Mouse (Mus musculus): ENCODE data around the gene Arhgdia.

Gene Arhgdia

DNA sequence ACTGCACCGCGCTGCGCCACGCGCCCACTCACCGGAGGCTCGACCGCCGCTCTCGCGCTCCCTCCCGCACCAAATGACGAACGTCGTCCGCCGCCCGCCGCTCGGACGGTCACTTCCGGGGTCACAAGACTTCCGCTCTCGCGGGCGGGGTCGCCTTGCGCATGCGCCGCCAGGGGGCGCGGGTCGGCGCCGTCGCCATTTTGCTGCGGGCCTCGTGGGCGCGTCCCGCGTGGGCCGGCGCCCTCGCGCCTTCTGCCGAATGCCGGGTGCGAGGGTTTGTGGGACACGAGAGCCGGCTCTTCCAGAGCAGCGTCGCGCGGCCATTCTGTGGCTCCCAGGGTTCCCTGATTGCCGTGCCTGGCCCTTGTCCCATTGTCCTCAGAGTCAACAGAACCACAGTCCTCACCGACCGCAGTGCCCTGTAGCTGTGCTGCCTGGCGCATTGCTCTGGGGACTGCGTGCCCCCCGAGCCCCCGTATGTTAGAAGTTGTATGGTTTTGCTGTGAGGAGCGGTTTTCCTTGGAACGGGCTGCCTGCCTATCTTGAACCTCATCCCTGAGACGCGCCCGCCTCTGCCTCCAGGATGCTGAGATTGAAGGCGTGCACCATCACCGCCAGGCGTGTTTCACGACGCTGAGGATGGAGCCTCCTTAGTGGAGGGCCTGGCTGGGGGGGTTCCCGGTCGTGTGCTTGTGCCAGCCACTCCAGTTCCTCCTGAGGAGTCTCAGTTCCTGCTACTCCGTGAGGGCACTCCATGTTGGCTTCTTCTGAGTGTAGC lies at the start of gene Arhgdia:
TSS of gene Arhgdia (minus strand) at position 135 of the 778 bp plus-strand sequence.
- DNase-seq (ENCODE audit: low read depth, low spot score): peak; percentile 90

DNA sequence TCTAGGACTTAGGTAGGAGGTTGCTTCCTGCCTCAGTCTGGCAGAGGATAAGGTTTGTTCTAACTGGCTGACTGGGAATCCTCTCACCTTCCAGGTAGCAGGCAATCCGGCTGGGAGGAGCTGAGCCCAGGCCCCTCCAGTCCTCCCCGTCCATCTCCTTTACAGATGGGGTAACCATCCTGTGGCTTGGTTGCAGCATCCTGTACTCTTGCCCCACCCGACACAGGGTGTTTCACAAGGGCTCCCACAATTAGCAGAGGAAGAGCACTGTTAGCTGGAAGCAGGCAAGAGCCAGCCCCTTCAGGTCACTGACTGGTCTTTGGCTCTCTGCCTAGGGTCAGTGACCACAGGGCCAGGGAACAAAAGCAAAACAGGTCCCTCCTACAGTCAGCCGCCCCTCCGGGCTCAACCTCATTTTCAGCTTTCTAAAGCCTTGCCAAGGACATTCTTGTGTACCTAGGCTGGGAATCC lies 49.0 kb upstream of the Arhgdia start:
- DNase-seq (ENCODE audit: low read depth, low spot score): no peak

DNA sequence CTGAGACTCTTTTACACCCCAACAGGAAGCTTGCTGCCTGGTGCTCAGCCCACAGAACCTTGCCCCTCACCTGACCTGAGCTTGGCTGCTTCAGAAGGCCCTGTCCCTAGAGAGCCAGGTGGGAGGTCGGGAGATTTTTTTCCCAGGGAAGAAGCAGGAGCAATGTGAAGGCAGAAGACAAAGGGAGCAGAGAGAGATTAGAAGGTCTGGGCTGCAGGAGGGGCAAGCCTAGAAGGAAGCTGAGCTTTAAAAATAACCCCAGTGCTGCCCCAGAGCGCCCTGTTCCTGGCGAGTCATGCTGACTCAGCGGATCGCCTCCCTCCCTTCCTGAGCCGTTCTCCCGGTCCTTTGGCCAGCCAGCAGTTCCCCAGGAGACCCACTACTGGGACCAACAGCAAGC lies 48.5 kb upstream of the Arhgdia start:
- peak; percentile 59 for DNase-seq (ENCODE audit: low read depth, low spot score)

DNA sequence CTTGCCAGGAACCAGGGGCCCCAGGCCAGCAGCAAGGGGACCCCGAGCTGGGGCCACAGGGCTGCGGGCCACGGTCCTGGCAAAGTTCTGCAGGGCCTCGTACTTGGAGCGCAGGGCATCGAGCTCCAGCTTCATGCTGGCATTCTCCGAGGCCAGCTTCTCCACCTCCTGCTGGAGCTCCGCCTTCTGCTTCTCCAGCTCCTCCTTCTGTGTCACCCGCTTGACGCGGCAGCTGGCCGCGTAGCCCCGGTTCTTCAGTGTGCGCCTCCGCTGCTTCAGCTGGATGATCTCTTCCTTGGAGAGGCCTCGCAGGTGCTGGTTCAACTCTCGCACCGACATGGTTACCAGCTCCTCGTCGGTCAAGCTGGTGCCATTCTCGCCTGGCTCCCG lies 47.9 kb upstream of the Arhgdia start:
- peak; percentile 67 for DNase-seq (ENCODE audit: low read depth, low spot score)

DNA sequence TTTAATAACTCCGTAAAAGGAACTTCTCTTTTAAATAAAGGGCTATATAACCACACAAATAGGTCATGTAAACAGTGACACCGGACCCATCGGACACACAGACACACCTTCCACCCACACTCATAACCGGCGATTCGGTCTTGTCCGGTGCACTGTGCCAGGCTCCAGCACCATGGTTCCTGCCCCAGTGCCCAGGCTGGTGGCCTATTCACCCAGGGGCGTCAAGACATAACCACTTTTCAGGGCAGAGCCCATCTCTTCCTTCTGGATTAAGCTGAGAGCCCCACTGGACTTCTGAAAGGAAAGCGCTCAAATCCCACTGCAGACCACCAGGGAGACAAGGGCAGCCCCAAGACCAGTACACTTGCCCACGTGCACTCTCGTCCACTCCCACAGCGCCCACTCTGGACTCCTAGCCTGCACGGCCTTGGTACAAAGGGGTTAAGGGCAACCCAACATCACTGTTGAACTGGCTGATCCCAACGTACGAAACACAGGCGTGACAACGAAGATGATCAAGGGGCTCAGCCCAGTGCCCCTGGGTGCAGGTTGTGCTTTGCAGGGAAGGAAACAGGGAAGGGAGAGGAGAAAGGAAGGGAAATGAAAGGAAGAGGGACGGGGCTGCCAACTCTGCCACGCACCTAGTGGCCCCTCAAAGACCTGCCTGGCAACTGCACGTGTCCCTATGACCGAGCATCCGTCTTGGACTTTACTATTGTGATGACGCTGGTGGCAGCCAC lies 47.3 kb upstream of the Arhgdia start:
- DNase-seq (ENCODE audit: low read depth, low spot score): no peak

DNA sequence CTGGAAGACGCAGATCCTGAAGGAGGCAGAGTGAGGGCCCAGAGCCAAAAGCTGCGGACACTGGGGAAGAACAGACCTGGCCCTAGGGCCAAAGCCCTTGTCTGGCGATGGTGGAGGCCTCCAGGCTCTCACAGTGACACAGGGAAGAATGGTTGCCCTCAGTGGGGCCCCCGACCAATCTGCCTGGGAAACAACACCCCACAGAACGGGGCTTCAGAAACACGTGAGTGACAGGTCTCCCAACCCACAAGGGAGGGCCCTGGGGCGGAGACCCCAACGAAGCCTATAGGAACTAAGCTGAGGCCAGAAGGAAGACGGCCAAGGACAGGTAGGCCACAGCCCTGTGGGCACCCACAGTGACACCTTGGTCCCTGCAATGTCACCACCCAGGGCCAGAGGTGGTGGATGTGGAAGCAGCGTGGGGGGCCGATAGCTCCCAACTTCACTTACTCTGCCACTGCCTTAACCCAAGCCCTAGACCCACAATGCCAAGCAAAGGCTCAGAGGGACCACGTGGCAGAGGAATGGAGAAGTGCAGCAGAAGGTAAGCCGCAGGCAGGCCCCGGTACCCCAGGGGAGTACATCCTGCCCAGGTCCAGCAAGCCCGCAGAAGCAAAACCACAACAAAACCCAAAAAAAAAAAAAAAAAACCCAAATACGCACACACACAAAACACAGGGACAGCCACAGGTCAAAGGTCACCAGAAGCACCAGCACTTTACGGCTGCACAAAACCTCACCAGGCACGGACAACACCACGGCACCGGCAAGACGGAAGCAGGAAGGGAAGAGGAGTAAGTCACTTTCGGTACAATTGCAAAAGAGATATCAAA lies 46.3 kb upstream of the Arhgdia start:
- peak; percentile 37 for DNase-seq (ENCODE audit: low read depth, low spot score)

DNA sequence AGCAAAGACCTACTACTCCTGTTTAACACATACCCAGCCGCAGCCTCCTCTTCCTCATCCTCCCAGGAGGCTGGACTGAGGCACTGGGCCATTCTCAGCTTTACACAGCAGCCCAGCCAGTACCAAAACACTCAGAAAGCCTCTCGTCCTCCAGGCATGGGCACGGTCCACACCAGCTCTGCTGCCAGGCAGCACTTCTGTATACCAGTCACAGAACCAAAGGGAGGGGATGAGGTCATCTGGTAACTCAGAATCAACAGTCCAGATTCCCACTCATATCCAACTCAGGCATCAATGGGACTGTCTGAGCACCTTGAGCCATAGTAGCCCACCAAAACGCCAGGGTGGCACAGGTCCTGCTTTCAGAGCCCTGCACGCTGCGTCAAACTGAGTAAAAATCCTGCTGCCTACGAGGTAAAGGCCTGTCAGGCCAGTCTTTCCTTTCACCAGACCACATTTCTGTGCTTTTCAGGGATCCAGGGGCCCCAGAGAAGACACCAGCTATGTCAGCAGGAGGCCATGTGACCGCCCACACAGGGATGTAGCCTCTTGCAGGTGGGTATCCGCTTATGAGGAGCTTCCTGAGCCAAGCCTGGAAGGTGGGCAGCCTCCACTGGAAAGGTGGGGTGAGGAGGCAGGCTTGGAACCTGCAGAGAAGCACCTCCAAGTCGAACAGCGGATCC lies 45.5 kb upstream of the Arhgdia start:
- DNase-seq (ENCODE audit: low read depth, low spot score): no peak

DNA sequence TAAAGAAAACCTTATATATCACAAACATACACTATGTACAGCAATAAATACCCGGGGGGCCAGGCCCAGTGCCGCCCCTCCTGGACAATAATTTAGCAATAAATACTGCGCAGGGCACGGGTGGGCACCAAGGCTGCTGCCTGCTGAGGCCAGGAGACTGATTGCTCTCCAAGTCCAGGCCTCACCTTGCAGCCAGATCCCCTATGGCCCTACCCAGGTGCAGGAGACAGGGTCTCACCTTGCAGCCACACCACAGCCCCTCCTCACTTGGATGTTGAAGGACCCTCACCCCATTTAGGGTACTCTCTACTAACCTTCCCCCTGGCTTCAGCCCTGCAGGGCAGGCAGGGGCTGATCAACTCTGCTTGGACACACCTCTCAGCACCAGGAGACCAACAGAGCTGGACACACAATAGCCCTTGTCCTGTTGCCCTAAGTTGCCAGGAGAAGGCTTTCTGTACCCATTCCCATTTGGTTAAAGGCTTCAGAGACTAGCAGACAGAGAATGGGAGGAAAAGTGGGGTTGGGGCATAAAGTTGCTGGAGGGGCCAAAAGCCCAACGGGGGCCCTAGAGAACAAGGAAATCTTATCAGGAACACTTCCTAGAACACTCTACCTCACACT lies 43.8 kb upstream of the Arhgdia start, which contains the start of gene Sirt7:
TSS of gene Sirt7 (minus strand) at position 89 of the 624 bp plus-strand sequence.
- DNase-seq (ENCODE audit: low read depth, low spot score): no peak

DNA sequence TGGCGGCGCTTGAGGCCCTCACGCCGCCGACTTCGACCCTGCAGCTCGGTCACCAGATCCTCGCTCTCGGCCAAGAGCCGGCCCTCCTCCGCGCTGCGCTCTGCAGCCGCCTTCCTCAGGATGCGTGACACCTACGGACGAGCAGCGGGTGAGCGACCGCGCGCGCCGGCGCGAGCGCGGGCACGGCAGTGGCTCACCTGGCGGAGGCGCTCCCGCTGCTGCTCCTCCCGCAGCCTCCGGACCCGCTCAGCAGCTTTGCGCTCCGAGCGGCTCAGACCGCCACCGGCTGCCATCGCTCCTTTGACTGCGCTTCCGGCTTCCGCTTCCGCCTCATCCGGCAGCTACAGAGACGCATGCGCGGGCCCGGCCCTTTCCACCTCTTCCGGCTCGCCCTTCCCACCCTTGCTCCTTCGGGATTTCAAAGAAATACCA lies 43.3 kb upstream of the Arhgdia start:
- DNase-seq (ENCODE audit: low read depth, low spot score): peak; percentile 94

DNA sequence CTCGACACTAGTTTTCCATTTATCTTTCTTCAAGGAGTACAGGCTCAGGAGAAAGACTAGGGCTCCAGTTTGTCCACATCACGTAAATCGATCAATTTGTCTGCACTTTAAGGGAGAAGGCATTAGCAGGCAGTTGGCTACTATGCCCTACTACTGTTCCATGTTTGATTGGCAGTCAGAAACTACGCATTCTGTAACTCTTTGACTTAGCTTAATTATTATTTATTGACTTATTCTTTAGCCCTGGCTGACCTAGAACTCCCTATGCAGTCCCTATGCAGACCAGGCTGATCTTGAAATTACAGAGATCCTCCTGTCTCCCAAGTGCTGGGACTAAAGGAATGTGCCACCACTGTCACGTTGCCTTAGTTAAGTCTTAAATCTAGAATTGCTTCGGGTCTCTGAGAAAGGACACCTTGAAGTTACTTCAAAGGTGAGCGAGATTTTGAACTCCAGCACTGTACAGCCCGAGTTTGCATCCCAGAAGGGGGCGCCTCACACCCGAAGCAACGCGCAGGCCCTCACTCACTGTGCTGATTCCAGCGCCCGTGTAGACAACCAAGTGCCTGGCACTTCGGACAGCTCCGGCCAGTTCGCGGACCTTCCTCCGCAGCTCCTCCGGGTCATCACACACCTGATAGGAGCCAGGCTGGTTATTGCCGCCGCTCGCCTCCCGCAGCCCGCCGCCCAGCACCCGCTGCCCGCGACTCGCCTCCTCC lies 42.7 kb upstream of the Arhgdia start:
- DNase-seq (ENCODE audit: low read depth, low spot score): peak; percentile 85

DNA sequence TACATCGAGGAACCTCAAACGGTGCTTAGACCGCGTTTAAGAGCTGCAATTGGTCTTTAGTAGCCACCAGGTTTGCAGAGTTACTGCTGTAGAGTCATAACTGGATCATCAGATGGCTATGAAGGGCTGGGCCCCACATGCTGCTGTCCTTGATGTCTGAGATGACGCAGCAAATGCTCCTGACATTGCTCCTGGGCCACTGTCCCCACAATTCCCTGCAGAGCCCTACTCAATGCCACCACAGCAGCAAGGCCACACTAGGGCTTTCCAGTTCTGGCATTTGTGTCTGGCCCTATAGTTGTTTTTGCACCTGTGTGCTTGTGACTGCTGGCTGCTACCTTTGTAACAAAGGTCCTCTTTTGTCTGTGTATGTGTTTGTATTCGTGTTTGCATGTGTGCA lies 41.4 kb upstream of the Arhgdia start:
- no peak for DNase-seq (ENCODE audit: low read depth, low spot score)

DNA sequence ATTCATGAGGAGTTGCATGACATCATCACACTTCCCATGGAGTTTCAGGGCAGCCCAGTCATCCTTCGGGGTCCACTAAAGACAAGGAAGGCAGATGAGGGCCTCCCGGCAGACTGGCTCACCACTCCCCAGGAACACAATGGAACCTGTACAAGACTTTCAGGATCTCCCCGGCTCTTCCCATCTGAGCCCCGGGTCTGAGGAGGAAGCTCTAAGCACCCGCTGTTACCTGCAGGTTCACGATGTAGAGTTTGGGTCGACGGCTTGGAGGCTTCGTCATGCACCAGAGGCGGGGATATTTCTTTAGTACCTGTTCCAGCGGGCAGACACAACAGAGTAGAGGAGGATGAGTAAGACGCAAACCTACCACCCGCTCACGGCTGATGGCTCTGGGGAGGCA lies 38.8 kb upstream of the Arhgdia start:
- no peak for DNase-seq (ENCODE audit: low read depth, low spot score)

DNA sequence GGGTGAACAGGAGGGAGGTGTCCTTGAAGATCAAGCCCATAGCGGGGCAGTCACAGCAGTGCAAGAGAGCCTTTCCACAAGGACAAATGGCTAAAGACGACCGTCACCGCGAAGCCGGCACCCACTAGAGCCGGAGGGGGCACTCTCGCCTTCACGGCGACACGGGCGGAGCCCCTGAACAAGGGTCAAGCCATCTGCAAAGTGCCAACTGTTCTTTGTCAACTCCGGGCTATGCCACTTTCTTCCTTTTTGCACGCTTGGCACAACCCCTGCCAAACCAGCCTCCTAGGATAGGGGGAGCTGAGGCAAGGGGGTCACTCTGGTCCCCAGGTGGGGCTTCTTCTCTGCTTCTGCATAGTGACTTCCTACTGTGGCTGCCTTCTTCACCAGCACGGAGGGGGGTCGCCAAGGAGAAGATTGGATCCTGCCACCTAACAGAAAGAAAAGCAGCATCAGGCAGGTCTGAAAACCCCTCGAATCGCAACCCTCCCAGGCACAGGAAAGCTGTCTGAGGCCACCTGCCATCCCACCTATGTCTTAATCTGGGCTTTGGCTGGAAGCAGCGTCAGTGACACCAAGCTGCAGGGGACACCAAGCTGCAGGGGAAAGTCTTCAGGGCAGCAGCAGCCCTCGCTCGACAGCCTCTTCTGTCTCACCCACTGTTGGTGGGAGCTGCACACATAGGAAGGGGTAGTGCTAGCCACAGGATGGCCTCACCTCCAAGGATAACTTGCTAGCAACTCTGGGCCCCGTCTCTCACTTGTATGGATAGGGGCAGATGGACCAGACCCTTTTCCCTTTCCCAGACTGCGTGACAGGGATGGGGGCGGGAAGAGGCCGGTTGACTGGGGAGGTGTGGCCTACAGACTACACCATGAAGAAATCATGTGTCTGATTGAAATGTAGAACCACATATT lies 37.5 kb upstream of the Arhgdia start:
- DNase-seq (ENCODE audit: low read depth, low spot score): no peak

DNA sequence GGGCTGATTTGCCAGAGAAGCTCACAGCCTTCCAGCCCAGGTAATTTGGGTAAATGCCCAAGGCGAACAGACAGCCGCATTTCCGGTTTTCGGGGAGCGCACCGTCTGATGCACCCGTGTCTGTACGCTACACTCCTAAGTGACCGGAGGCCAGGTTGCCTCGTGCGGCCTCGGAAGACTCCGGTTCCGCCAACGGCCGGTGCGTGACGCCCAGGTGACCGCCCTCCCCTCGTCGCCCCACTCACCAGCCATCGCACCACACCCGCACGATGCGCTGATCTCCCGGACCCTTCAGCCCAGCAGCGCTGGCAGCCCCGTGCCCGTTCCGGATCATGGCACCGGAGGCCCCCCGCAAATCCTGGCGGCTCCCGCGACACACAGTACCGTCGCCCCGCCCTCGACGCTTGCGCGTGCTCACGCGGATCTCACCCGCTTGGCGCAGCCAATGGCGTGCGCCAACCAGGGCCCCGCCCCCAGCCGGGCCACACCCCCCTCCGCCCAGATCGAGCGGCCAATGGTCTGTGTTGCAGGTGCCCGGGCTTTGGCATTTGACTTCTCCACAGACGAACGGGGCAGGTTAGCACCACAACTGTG lies 36.2 kb upstream of the Arhgdia start, which contains the start of gene Pcyt2:
TSS of gene Pcyt2 (minus strand) at position 418 of the 594 bp plus-strand sequence.
- peak; percentile 98 for DNase-seq (ENCODE audit: low read depth, low spot score)

DNA sequence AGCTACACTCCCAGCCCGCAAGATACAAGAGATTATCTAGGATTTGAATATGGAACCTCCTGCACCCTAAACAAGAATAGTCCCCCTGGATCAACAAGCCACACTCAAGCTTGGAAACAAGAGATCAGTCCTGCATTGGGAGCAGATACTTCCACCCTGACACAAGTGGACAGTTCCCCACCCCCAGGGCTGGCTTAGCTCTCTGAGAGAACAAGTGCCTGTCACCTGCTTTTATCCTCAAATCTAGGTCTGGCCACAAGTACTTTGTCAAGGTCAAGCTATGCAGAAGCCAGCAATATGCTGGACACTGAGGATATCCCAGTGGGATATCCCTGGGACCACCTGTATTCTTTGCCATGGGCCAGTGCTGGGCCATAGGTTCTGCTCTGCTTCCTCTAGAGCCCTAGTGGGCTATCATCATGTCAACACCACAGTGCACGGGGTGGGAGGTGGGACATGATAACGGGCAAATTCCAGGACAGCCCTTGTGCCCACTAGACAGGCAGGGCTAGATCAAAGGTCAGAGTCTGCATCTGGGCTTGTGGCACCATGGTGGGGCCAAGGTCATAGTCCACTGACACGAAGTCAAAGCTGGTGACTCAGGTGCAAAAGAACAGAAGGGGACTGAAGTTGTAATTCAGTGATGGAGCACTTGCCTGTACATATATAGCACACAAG lies 35.3 kb upstream of the Arhgdia start:
- DNase-seq (ENCODE audit: low read depth, low spot score): no peak

DNA sequence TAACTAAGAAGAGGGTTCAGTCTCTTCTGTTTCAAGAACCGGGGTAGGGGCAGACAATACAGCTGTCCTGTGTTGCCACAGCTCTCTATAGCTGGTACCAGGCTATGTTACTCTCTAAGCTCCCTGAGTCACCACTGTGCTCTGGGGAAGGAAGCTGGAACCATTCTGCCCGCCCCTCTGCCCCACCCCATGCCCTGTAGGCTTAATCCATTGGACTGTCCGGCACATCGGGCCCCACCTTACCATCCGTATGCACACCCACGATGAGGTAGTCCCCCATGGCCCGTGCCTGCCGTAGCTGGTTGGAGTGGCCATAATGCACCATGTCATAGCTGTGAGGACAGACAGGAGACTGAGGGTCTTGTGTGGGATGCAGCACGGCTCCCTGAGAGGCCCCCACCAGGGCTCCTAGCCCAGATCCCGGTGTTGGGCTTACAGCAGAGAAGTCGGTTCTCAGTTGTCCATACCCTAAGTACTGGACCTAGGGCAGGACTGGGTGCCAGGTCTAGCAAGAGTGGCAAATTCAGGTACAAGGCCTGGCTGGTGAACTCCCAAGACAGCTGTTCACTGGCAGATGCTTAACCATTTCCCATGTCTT lies 34.3 kb upstream of the Arhgdia start:
- no peak for DNase-seq (ENCODE audit: low read depth, low spot score)

DNA sequence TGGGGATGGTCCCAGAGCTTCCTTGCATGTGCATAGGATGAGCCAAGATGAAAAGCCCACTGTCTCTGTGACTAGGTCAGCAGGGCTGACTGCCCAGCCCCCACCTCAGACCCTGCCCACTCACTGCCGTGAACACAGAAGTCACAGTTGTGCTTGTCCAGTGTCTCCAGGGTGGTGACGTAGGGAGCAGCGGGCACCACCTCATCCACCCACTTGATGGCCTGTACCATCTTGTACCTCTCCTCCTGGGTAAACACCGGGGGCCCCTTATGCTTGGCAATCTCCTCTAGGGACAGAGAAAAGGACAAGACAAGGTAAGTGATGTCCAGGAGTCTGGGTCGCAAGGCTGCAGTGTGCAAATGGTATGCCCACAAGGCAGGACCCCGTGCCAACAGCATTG lies 33.7 kb upstream of the Arhgdia start:
- DNase-seq (ENCODE audit: low read depth, low spot score): no peak

DNA sequence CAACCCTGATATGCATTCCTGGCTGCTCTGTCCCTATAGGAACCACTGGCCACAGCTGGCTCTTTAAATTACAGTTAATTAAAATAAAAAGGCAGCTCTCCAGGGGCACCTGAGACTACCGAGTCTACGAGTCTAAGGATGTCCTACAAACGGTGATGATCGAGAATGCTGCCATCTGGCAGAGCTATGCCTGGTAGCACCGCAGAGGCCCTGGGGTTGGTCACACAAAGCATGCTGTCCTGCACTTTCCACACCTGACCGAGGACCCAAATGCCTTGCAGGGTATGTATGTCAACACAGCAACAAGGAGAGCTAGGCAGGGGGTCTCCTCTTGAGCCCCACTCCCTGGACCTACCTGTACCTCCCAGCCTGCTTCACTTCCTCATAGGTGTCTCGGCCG lies 32.6 kb upstream of the Arhgdia start:
- no peak for DNase-seq (ENCODE audit: low read depth, low spot score)
